Mouse (Mus musculus) activated CD4-positive, CD25-positive, alpha-beta regulatory T cell, adult 4 months (primary cell): ENCODE results near the gene Slc25a44. TPM values are rescaled to one million over a fixed set of nuclear protein-coding genes. Genes with fewer than 3 reads are reported as not detected.

Source experiments
- ATAC-seq: one replicate; pipeline ENCODE4 v1.8.0; 2017
- polyA plus RNA-seq, 2 experiments: library from polyadenylated mRNA; unstranded; fragments of 100-300 nt; shearing (Covaris generic); gene quantifications; one replicate each; pipeline ENCODE4 v1.2.1; 2017

Slc25a44 gene
- polyA plus RNA-seq, result 10 to 100 TPM; 12.8 to 16.7 TPM

DNA sequence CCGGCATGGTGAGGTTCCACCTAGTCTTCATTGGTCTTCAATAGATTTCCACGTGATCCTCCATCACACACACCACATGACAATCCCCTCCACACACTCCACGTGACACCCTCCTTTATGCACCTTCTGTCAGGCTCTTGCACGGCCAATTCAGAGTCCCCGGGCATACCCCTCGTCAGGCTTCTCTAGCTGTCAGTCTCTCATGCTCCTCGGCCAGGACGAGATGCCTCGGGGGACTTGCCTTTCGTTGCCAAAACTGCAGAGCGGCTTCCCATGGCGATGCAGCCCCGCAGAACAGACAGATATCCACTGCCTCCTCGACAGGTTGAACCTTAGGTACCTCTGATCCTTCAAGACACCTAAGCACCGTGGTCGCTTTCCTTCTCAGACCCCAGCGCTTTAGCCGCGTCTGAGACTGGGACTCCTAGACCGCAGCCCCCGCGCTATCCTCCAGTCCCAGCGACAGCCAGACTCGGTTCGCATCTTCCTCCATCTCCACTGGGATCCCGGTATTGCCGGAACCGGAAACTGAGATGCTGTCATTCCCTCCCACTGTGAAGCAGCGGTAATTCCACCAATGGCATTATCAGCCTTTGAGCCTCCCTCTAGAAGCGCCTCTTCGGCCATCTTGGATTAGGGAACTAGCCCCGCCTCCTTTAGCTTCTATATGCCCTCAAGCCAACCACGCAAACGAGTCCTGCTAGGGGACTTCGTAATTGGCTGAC lies at the start of gene Slc25a44:
Gene Slc25a44 (minus strand): TSS at position 535 of the 725 bp plus-strand sequence.
- peak; percentile 100 for ATAC-seq

GRCm38 (mm10) chr3:88473571-88473970 lies 48.6 kb upstream of the Slc25a44 start:
- no peak for ATAC-seq

DNA sequence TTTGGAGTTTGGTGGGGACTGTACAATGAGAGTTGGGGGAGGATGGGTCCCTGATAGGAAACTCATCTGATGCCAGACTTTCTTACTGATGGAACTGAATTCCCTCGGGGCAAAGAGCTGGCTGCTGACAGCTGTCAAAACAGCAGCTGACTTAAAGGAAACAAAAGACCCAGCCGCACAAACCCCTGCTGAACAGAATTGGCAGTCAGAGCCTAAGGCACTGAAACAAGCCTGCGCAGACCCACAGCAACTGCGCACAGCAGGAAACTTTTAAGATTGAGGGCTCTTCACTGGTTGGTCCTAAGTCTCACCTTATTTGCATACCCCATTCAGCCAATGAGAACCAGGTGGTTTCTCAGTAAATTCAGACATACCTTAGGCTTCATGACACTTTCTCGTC lies 48.1 kb upstream of the Slc25a44 start:
- no peak for ATAC-seq

DNA sequence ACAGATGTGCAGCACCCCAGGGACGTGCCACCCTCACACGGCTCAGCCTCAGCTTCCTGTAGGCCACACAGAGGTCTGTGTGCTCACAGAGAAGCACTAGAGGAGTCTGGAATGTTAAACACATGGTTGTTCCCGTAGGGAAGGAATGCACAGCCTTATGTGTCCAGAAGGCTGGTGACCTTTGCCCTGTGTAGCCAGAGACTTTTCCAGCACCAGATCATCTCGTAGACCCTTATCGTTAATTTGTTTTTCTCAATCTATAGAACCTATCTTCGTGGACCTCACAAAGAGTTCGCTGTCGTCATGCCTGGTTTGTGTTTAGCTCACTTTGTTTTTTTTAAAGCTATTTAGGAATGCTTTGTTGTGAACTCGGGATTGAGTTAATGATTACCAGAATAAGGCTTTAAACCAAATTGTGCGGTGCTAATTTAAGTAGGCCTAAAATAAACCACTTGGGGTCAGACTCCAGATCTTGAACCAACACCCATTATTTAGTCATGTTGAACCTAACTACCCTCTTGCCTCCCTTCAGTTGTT lies 46.1 kb upstream of the Slc25a44 start:
- ATAC-seq, result no peak

GRCm38 (mm10) chr3:88469466-88469865 lies 44.5 kb upstream of the Slc25a44 start:
- no peak for ATAC-seq

DNA sequence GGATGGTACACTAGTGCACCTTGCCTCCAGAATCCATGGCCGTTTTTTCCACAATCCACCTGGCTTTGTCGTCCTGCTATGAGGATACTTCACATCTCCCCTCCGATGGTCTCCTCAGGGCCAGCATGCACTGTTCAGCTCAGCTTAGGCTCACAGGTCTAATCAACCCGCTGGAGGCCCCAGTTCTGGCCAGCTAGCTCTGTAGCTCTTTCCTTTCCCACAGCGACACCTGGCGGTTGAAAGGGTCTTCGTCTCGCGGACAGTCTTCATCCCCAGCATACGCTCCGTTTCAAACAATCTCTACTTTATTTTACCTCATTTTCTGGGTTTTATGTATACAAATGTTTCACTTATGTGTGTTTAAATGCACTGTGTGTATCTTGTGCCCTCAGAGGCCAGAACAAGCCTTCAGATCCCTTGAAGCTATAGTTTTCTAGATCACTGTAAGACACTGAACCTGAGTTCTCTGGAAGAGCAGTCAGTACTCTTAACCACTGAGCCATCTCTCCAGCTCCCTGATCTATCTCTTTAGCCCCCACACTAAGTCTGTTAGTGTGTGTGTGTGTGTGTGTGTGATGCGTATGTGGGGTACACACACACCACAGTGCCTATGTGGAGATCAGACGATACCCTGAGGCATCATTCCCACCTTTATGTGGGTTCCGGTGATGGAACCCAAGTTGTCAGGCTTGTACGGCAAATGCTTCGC lies 42.3 kb upstream of the Slc25a44 start:
- peak; percentile 73 for ATAC-seq

GRCm38 (mm10) chr3:88465127-88465526 lies 40.2 kb upstream of the Slc25a44 start:
- no peak for ATAC-seq

DNA sequence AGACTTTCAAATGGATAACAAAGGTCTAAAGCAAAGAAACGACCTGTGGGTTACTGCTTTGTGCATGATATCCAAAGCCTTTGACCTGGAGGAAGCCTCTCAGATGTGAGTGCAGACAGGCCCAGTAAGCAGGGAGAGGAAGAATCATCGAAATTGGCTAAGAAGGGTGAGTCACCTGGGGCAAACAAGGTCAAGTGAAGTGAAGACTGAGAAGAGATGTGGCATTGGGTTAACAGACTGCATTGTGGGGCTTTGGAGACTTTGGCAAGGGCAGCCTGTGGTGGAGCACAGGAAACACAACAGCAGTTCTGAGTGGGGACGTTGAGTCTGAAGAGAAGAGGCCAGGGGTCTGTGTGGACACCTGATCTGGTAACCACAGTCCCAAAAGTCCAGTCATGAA lies 39.5 kb upstream of the Slc25a44 start:
- ATAC-seq, result no peak

- ATAC-seq, result no peak
These were observed 36.2 kb upstream of the Slc25a44 start, which contains the start of gene Sema4a for GRCm38 (mm10) chr3:88460983-88461696. Gene Sema4a (minus strand): TSS chr3:88461182.

- no peak for ATAC-seq
These were observed 35.1 kb upstream of the Slc25a44 start for GRCm38 (mm10) chr3:88460029-88460428.

DNA sequence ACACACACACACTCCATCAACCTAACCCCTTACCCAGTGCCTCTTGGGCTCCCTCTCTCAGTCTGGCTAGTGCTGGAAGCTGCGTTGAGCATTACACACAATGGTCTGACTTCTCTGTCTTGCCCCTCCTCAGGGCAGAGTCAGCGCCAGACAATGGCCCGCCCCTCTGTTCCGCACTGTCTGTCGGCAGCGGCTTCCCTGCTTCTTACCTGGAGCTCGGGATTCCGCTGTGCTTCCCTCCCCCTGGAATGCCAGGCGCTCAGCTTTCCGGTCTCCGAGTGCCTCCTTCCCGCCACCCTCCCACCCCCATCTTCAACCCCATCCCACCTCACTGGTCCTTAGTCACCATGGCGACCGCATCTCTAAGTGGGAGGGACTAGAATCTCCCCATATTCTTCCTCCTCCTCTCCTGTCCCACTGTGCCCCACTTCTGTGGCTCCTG lies 33.9 kb upstream of the Slc25a44 start:
- no peak for ATAC-seq

GRCm38 (mm10) chr3:88456746-88457532 lies 32.0 kb upstream of the Slc25a44 start:
- ATAC-seq, result peak; percentile 31

- ATAC-seq, result no peak
These were observed 31.4 kb upstream of the Slc25a44 start for GRCm38 (mm10) chr3:88456313-88456712.

DNA sequence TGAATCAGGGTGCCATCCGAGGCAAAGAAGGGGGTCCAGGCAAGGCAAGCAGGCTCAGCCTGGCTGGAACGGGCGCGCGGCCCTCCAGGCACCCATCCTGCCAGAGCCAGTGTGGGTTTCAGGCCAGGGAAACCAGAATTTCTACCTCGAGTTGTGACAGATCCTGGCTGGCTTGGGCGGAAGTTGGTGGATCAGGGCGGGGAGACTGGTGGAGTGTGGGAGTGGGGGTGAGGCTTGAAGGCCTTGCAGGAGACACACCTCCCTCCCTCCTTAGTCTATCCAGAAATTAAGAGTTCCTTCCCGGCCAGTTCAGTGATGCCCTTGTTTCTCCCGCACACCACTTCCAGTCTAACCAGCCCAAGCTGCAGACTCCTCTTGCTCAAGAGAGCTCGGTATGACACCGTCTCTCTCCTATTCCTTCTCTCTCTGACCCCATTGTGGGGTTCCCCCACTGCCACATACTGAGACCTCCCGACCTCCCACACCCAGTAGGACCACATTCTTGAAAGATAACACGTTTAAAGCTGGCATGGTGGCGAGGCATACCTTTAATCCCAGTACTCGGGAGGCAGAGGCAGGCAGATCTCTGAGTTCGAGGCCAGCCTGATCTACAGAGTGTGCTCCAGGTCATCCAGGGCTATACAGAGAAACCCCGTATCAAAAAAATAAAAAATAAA lies 30.8 kb upstream of the Slc25a44 start:
- ATAC-seq, result no peak

GRCm38 (mm10) chr3:88454762-88455587 lies 30.0 kb upstream of the Slc25a44 start:
- no peak for ATAC-seq

GRCm38 (mm10) chr3:88453986-88454385 lies 29.0 kb upstream of the Slc25a44 start:
- peak; percentile 66 for ATAC-seq

DNA sequence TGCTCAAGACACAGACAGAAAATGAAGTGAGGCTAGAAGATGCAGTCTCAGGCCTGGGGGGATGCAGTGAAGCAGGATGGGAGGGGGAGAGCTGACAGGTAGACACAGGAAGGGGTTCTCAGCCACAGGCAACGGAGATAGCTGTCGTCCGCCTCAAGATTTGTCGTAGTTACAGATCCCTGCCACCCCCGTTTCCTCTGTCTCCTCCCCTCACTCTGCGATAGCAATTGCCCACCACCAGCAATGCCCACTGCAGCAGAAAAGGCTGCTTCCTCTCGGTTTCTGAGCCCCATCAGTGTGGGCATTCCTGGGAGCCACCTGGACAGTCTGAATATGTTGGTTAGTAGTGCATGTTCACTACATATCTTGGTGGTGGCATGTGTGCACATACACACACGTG lies 28.4 kb upstream of the Slc25a44 start:
- peak; percentile 67 for ATAC-seq

DNA sequence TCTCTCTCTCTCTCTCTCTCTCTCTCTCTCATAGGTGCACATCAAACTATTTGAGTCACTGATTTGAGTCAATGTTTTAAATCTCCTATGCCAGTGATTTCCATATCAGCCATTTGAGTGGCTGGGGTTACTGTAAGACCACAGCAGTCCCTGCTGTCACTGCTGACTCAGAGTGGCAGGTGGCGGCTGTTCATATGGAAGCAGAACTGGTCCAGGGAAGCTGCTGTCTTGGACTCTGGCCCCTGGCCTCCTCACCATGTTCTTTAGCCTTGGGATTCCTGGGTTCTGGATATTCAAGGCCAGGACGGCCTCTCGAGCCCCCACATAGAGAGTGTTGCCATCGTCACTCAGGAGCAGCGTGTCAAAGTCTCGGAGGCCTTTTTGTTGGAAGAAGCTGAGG lies 27.8 kb upstream of the Slc25a44 start:
- ATAC-seq, result no peak

GRCm38 (mm10) chr3:88452246-88452645 lies 27.3 kb upstream of the Slc25a44 start:
- ATAC-seq, result no peak

DNA sequence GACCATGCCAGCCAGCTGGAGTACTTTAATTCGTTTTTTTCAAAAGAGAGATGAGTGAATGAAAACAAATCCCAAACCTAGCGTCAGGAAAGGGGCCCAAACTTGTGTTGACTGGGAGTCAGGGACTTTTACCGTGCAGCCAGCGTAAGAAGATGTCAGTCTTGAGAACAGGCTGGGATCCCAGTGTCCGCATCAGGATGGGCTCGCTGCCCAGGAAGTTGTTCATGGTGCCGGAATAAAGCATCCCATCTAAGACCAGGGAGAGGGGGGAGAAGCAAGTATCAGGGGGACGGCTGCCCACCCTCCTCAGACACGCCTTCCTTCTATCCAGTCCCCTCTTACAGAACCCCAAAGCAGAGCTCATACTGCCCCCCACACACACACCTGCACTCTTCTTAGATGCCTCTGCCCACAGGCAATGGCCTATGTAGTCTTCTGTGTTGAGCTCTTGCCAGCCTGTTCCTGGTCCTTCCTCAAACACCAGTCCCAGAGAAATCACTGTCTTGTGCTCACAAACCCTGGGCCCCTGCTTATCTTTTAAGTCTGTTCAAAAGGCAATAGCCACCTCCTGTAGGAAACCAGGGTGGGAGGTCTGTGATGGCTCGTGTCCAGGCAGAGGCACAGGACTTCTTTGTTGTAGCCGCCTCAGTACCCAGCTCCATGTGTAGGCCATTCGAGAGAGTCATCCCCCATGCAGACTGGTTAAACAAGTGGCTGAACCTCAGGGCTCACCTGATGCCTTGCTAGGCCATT lies 25.6 kb upstream of the Slc25a44 start:
- ATAC-seq, result no peak
